Mouse (Mus musculus): ENCODE data around the gene Pemt.

DNA sequence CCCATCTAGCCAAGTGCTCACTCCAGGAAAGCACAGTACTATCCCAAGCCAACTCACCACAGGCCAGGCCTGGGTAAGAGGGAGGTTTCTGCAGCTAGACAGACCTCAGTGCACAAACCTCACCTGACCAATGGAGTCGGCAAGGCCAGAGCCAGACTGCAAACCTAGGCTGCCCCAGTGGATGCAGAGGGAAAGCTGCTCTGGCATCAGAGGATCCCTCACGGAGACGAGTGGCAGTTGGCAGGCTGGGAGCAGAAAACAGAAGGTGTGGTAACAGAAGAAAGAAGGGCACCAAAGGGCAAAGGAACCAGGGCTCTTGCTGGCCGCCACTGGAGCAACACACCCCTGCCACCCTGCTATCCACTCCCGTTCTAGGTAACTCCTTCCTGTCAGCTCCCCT is 20.1 kb downstream of the Pemt start:
- TF ChIP-seq CTCF (IDR thresholded peaks at IDR 0.05; ENCODE audit: extremely low read depth, insufficient read depth, insufficient read length, insufficient replicate concordance) (no peak), POLR2A (IDR thresholded peaks at IDR 0.05; ENCODE audit: low read depth, low read length) (no peak)
